Mouse (Mus musculus): Measurements from ENCODE around the gene Immp2l. TPM values are rescaled to one million over a fixed set of nuclear protein-coding genes. Genes with fewer than 3 reads are reported as not detected.
A peak's percentile ranks its signal among the peaks of the same experiment; 100 is the strongest.
"Not testable (repeated sequence)": the region's sequence is repeated elsewhere in the genome, so short reads cannot be mapped to it uniquely, and the experiment has no call there.

Immp2l gene
- total RNA-seq, 2 experiments from 2014 or later, result 33.7 to 34.9 TPM

GRCm38 (mm10) chr12:41674861-41675260 is 651.0 kb downstream of the Immp2l start:
- DNase-seq, result no peak

- no peak for DNase-seq
Observed at GRCm38 (mm10) chr12:41680141-41680540, 656.3 kb downstream of the Immp2l start.

- DNase-seq, result no peak
Observed at GRCm38 (mm10) chr12:41682141-41682540, 658.3 kb downstream of the Immp2l start.

GRCm38 (mm10) chr12:41689809-41690208 is 665.9 kb downstream of the Immp2l start:
- DNase-seq, result no peak

- DNase-seq, result no peak
Observed at GRCm38 (mm10) chr12:41710608-41711007, 686.7 kb downstream of the Immp2l start.

GRCm38 (mm10) chr12:41716946-41717345 is 693.1 kb downstream of the Immp2l start:
- no peak for DNase-seq

GRCm38 (mm10) chr12:41724585-41724984 is 700.7 kb downstream of the Immp2l start:
- no peak for DNase-seq

GRCm38 (mm10) chr12:41726720-41727119 is 702.8 kb downstream of the Immp2l start:
- no peak for DNase-seq

GRCm38 (mm10) chr12:41727221-41727620 is 703.3 kb downstream of the Immp2l start:
- no peak for DNase-seq

GRCm38 (mm10) chr12:41727764-41728338 is 704.0 kb downstream of the Immp2l start:
- no peak for DNase-seq

GRCm38 (mm10) chr12:41728467-41728866 is 704.6 kb downstream of the Immp2l start:
- DNase-seq, result no peak

GRCm38 (mm10) chr12:41729780-41730179 is 705.9 kb downstream of the Immp2l start:
- DNase-seq, result no peak

- DNase-seq, result no peak
Observed at GRCm38 (mm10) chr12:41733168-41733567, 709.3 kb downstream of the Immp2l start.

GRCm38 (mm10) chr12:41742887-41743286 is 719.0 kb downstream of the Immp2l start:
- no peak for DNase-seq

GRCm38 (mm10) chr12:41763396-41763795 is 739.5 kb downstream of the Immp2l start:
- no peak for DNase-seq

- no peak for DNase-seq
Observed at GRCm38 (mm10) chr12:41773961-41774360, 750.1 kb downstream of the Immp2l start.

GRCm38 (mm10) chr12:41774623-41775323 is 750.9 kb downstream of the Immp2l start:
- DNase-seq, result no peak

- DNase-seq, result not testable (repeated sequence)
Observed at GRCm38 (mm10) chr12:41777762-41778161, 753.9 kb downstream of the Immp2l start.

- not testable (repeated sequence) for DNase-seq
Observed at GRCm38 (mm10) chr12:41793681-41794080, 769.8 kb downstream of the Immp2l start.

- no peak for DNase-seq
Observed at GRCm38 (mm10) chr12:41829517-41829916, 805.6 kb downstream of the Immp2l start.

GRCm38 (mm10) chr12:41831731-41832130 is 807.8 kb downstream of the Immp2l start:
- DNase-seq, result no peak

- no peak for DNase-seq
Observed at GRCm38 (mm10) chr12:41834646-41835045, 810.8 kb downstream of the Immp2l start.

GRCm38 (mm10) chr12:41838334-41838847 is 814.5 kb downstream of the Immp2l start:
- peak in 1 of 2 experiments; percentile 6 for DNase-seq

GRCm38 (mm10) chr12:41839241-41839640 is 815.4 kb downstream of the Immp2l start:
- no peak for DNase-seq

All from heart, adult 18-20 months (tissue).